Mouse (Mus musculus): ENCODE results near the gene Ptgds. TPM values are rescaled to one million over a fixed set of nuclear protein-coding genes. Genes with fewer than 3 reads are reported as not detected.

Ptgds gene
- total and polyA plus RNA-seq, 3 experiments: 472 to 795 (median 774) TPM

- Histone ChIP-seq H3K36me3 (ENCODE audit: control insufficient read depth, insufficient read depth, low read length) (no peaks in the 10 kb centered on the region), H3K4me1 (ENCODE audit: control insufficient read depth, insufficient read depth, low read length) (peaks cover 7% of the 10 kb centered on the region), H3K9ac (ENCODE audit: low read depth, low read length) (no peak overlapping the region), H3K27me3 (ENCODE audit: control insufficient read depth, insufficient read depth, low read length) (no peaks in the 10 kb centered on the region), H3K27ac (no peak overlapping the region), H3K79me2 (replicated peaks; ENCODE audit: control insufficient read depth, insufficient read depth, low read length) (no peaks in the 10 kb centered on the region), H3K4me3 (no peak overlapping the region)
- TF ChIP-seq EP300 (IDR thresholded peaks at IDR 0.05; ENCODE audit: insufficient read depth, low read depth, low read length) (no peak), CTCF (IDR thresholded peaks at IDR 0.05) (no peak), POLR2A (IDR thresholded peaks at IDR 0.05; ENCODE audit: insufficient read depth, low read depth, low read length) (no peak)
- 81% methylated on average over 2 of the region's 2 CpGs for WGBS
- DNase-seq: no peak
- intact Hi-C loops (cut with DNase I): no loop called here
Measured at GRCm38 (mm10) chr2:25465256-25465655, 4.6 kb downstream of the Ptgds start.

GRCm38 (mm10) chr2:25463630-25464029, 6.2 kb downstream of the Ptgds start:
- no peak for DNase-seq
- Histone ChIP-seq H3K79me2 (replicated peaks; ENCODE audit: control insufficient read depth, insufficient read depth, low read length) (no peaks in the 10 kb centered on the region), H3K4me3 (no peak overlapping the region), H3K36me3 (ENCODE audit: control insufficient read depth, insufficient read depth, low read length) (no peaks in the 10 kb centered on the region), H3K9ac (ENCODE audit: low read depth, low read length) (no peak overlapping the region), H3K27me3 (ENCODE audit: control insufficient read depth, insufficient read depth, low read length) (no peaks in the 10 kb centered on the region), H3K27ac (no peak overlapping the region), H3K4me1 (ENCODE audit: control insufficient read depth, insufficient read depth, low read length) (peaks cover 8% of the 10 kb centered on the region)
- 89% methylated on average over 3 of the region's 3 CpGs for WGBS
- TF ChIP-seq CTCF (IDR thresholded peaks at IDR 0.05): no peak
- TF ChIP-seq POLR2A (IDR thresholded peaks at IDR 0.05; ENCODE audit: insufficient read depth, low read depth, low read length): no peak
- no peak for TF ChIP-seq EP300 (IDR thresholded peaks at IDR 0.05; ENCODE audit: insufficient read depth, low read depth, low read length)
- intact Hi-C loops (cut with DNase I): no loop called here

GRCm38 (mm10) chr2:25461407-25461806, 8.4 kb downstream of the Ptgds start:
- intact Hi-C loops (cut with DNase I): loop anchor here (2.0 kb wide), 1 partner anchor 31 kb away; no protein-coding TSS in a partner anchor
- peaks cover 8% of the 10 kb centered on the region for H3K4me1 ChIP-seq (ENCODE audit: control insufficient read depth, insufficient read depth, low read length)
- no peaks in the 10 kb centered on the region for H3K79me2 ChIP-seq (replicated peaks; ENCODE audit: control insufficient read depth, insufficient read depth, low read length)
- no peaks in the 10 kb centered on the region for H3K36me3 ChIP-seq (ENCODE audit: control insufficient read depth, insufficient read depth, low read length)
- 14% methylated on average over 3 of the region's 3 CpGs for WGBS
- H3K27ac ChIP-seq: peak overlapping the region; percentile 95
- no peak for TF ChIP-seq EP300 (IDR thresholded peaks at IDR 0.05; ENCODE audit: insufficient read depth, low read depth, low read length)
- peak overlapping the region; percentile 65 for H3K9ac ChIP-seq (ENCODE audit: low read depth, low read length)
- DNase-seq: no peak
- H3K4me3 ChIP-seq: peak overlapping the region; percentile 92
- no peaks in the 10 kb centered on the region for H3K27me3 ChIP-seq (ENCODE audit: control insufficient read depth, insufficient read depth, low read length)

GRCm38 (mm10) chr2:25460551-25461309, 9.1 kb downstream of the Ptgds start, which contains the start of gene Paxx:
Gene Paxx, minus strand, starts transcription at chr2:25461094.
- under 1% methylated on average over 48 of the region's 48 CpGs for WGBS
- no peaks in the 10 kb centered on the region for H3K36me3 ChIP-seq (ENCODE audit: control insufficient read depth, insufficient read depth, low read length)
- H3K9ac ChIP-seq (ENCODE audit: low read depth, low read length): peak within 1 kb of the TSS; percentile 88
- TF ChIP-seq CTCF (IDR thresholded peaks at IDR 0.05) (no peak), EP300 (IDR thresholded peaks at IDR 0.05; ENCODE audit: insufficient read depth, low read depth, low read length) (0 out of 2 replicates have a peak, but pooled peaks have one; percentile 8), POLR2A (IDR thresholded peaks at IDR 0.05; ENCODE audit: insufficient read depth, low read depth, low read length) (peak; percentile 90)
- peak; percentile 90 to 96 for DNase-seq
- peak within 1 kb of the TSS; percentile 95 for H3K27ac ChIP-seq
- H3K27me3 ChIP-seq (ENCODE audit: control insufficient read depth, insufficient read depth, low read length): no peaks in the 10 kb centered on the region
- no peaks in the 10 kb centered on the region for H3K79me2 ChIP-seq (replicated peaks; ENCODE audit: control insufficient read depth, insufficient read depth, low read length)
- intact Hi-C loops (cut with DNase I): loop anchor here (2.0 kb wide), 1 partner anchor 30 kb away; no protein-coding TSS in a partner anchor
- peaks cover 8% of the 10 kb centered on the region for H3K4me1 ChIP-seq (ENCODE audit: control insufficient read depth, insufficient read depth, low read length)
- H3K4me3 ChIP-seq: peak within 1 kb of the TSS; percentile 92

GRCm38 (mm10) chr2:25460135-25460534, 9.7 kb downstream of the Ptgds start:
- peaks cover 8% of the 10 kb centered on the region for H3K4me1 ChIP-seq (ENCODE audit: control insufficient read depth, insufficient read depth, low read length)
- peak overlapping the region; percentile 92 for H3K4me3 ChIP-seq
- H3K27me3 ChIP-seq (ENCODE audit: control insufficient read depth, insufficient read depth, low read length): no peaks in the 10 kb centered on the region
- intact Hi-C loops (cut with DNase I): loop anchor here (2.0 kb wide), 1 partner anchor 29 kb away; no protein-coding TSS in a partner anchor
- no peaks in the 10 kb centered on the region for H3K36me3 ChIP-seq (ENCODE audit: control insufficient read depth, insufficient read depth, low read length)
- H3K9ac ChIP-seq (ENCODE audit: low read depth, low read length): peak overlapping the region; percentile 88
- no peaks in the 10 kb centered on the region for H3K79me2 ChIP-seq (replicated peaks; ENCODE audit: control insufficient read depth, insufficient read depth, low read length)
- H3K27ac ChIP-seq: peak overlapping the region; percentile 95
- TF ChIP-seq CTCF (IDR thresholded peaks at IDR 0.05): no peak
- TF ChIP-seq EP300 (IDR thresholded peaks at IDR 0.05; ENCODE audit: insufficient read depth, low read depth, low read length): no peak
- TF ChIP-seq POLR2A (IDR thresholded peaks at IDR 0.05; ENCODE audit: insufficient read depth, low read depth, low read length): no peak
- no peak for DNase-seq
- WGBS: 29% methylated on average over 5 of the region's 5 CpGs

GRCm38 (mm10) chr2:25458911-25459310, 10.9 kb downstream of the Ptgds start:
- no peak overlapping the region for H3K4me3 ChIP-seq
- no peaks in the 10 kb centered on the region for H3K36me3 ChIP-seq (ENCODE audit: control insufficient read depth, insufficient read depth, low read length)
- intact Hi-C loops (cut with DNase I): loop anchor here (2.0 kb wide), 1 partner anchor 42 kb away; the partner anchor contains the start of genes C8g and Fbxw5
- H3K27ac ChIP-seq: no peak overlapping the region
- H3K27me3 ChIP-seq (ENCODE audit: control insufficient read depth, insufficient read depth, low read length): no peaks in the 10 kb centered on the region
- no peak overlapping the region for H3K9ac ChIP-seq (ENCODE audit: low read depth, low read length)
- WGBS: 62% methylated on average over 5 of the region's 5 CpGs
- peaks cover 8% of the 10 kb centered on the region for H3K4me1 ChIP-seq (ENCODE audit: control insufficient read depth, insufficient read depth, low read length)
- DNase-seq: peak; percentile 63 to 66
- H3K79me2 ChIP-seq (replicated peaks; ENCODE audit: control insufficient read depth, insufficient read depth, low read length): no peaks in the 10 kb centered on the region
- TF ChIP-seq EP300 (IDR thresholded peaks at IDR 0.05; ENCODE audit: insufficient read depth, low read depth, low read length) (no peak), POLR2A (IDR thresholded peaks at IDR 0.05; ENCODE audit: insufficient read depth, low read depth, low read length) (no peak), CTCF (IDR thresholded peaks at IDR 0.05) (no peak)
